Mouse (Mus musculus): ENCODE measurements around the gene Fmo4. TPM values are rescaled to one million over a fixed set of nuclear protein-coding genes. Genes with fewer than 3 reads are reported as not detected.
A peak's percentile ranks its signal among the peaks of the same experiment; 100 is the strongest.

Fmo4 gene
- total RNA-seq (2021), result not detected
- long read RNA-seq, experiment 1, result 0 reads
- long read RNA-seq, experiment 2, result 0 reads

GRCm38 (mm10) chr1:162813836-162814156 is at the start of gene Fmo4:
Gene Fmo4, minus strand, starts transcription at chr1:162813972.
- DNase-seq (ENCODE audit: low spot score in 2 of 2), result peak; percentile 11 to 21

GRCm38 (mm10) chr1:162862328-162862727 is 48.6 kb upstream of the Fmo4 start:
- DNase-seq (ENCODE audit: low spot score in 2 of 2), result no peak

GRCm38 (mm10) chr1:162859996-162860605 is 46.3 kb upstream of the Fmo4 start:
- DNase-seq (ENCODE audit: low spot score in 2 of 2), result no peak

GRCm38 (mm10) chr1:162859545-162859976 is 45.8 kb upstream of the Fmo4 start:
- no peak for DNase-seq (ENCODE audit: low spot score in 2 of 2)

- DNase-seq (ENCODE audit: low spot score in 2 of 2), result peak in 1 of 2 experiments; percentile 2
Observed at GRCm38 (mm10) chr1:162858748-162859130, 45.0 kb upstream of the Fmo4 start.

DNA sequence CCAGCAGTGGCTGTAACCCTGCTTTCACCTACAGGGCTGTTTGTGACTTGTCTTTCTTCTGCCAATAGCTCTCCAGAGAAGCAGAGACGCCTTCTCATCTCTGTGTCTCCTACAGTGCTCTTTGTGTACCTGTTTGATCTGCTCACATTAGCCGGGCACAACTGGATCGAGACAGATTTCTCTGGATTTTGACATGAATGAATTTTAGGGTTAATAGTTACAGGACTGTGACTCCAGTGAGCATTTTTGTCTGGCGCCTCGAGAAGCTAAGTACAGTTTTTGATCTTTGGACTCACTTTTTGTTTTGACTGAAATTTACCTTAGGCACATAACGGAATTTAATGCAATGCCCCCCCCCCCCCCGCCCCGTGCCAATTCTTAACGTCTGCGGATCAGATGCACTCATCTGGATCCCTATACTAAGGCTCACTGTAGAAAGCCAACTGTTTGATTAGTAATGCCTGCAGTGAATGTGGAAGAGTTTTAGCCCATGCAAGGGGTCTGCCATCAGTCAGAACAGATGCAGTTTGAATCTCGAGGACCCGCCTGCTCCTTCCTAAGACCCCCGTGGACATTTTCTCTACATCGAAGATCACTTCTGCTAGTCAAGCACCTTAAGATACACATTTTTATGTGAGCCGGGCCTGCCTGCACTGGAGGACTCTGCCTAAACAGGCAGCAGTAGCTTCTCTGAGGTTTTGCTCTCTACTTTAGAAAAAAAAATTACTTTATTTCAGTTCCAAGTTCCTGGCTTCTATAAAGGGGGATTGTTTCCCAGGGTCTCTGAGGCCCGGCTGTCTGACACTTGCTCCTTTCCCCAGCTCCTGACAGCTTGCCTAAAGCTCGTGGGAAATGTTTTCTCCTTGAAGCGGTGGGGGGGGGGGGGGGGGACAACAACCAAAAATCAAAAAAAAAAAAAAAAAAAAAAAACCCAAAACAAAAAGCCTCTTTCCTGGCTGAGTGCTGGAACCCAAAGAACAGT is 44.3 kb upstream of the Fmo4 start:
- DNase-seq (ENCODE audit: low spot score in 2 of 2), result no peak

GRCm38 (mm10) chr1:162853812-162854482 is 40.2 kb upstream of the Fmo4 start:
- no peak for DNase-seq (ENCODE audit: low spot score in 2 of 2)

GRCm38 (mm10) chr1:162847554-162847953 is 33.8 kb upstream of the Fmo4 start:
- no peak for DNase-seq (ENCODE audit: low spot score in 2 of 2)

DNA sequence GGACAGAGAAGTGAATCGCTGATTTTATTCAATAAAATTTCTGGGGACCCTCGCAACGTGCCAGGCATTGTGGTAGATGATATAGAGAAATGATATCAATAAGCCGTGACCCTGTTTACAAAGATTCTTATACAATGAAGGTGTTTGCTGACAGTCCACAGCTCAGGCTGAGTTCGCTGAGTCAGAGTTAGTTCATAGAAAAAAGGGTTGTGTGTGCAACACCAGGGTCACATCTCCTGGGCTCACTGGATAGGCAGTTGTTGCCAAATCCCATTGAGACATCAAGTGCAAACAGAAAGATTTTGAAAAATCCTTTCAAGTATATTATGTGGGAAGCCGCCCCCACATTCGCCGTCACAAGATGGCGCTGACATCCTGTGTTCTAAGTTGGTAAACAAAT is 26.4 kb upstream of the Fmo4 start:
- no peak for DNase-seq (ENCODE audit: low spot score in 2 of 2)

- no peak for DNase-seq (ENCODE audit: low spot score in 2 of 2)
Observed at GRCm38 (mm10) chr1:162838976-162839375, 25.2 kb upstream of the Fmo4 start.

DNA sequence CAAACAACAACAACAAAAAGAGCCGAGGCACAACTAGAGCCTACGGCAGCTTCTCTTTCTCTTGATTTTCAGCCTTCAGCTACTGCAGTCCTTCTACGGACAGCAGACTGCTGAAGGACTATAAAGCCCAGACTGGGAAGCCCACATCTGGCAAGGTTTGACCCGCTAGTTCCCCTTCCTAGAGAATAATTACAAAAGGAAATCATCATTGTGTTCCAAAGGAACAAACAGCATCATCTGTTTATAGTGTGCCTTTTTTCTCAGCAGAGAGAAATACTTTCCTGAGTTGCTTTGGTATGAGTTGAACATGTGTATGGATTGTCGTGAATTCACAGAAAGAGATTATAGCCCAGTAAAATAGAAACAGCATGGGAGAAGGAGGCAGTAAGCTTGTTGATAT is 20.6 kb upstream of the Fmo4 start:
- no peak for DNase-seq (ENCODE audit: low spot score in 2 of 2)

- DNase-seq (ENCODE audit: low spot score in 2 of 2), result no peak
Observed at GRCm38 (mm10) chr1:162832574-162832953, 18.8 kb upstream of the Fmo4 start.

- no peak for DNase-seq (ENCODE audit: low spot score in 2 of 2)
Observed at GRCm38 (mm10) chr1:162831838-162832573, 18.2 kb upstream of the Fmo4 start.

- DNase-seq (ENCODE audit: low spot score in 2 of 2), result peak in 1 of 2 experiments; percentile 5
Observed at GRCm38 (mm10) chr1:162819280-162819679, 5.5 kb upstream of the Fmo4 start.

DNA sequence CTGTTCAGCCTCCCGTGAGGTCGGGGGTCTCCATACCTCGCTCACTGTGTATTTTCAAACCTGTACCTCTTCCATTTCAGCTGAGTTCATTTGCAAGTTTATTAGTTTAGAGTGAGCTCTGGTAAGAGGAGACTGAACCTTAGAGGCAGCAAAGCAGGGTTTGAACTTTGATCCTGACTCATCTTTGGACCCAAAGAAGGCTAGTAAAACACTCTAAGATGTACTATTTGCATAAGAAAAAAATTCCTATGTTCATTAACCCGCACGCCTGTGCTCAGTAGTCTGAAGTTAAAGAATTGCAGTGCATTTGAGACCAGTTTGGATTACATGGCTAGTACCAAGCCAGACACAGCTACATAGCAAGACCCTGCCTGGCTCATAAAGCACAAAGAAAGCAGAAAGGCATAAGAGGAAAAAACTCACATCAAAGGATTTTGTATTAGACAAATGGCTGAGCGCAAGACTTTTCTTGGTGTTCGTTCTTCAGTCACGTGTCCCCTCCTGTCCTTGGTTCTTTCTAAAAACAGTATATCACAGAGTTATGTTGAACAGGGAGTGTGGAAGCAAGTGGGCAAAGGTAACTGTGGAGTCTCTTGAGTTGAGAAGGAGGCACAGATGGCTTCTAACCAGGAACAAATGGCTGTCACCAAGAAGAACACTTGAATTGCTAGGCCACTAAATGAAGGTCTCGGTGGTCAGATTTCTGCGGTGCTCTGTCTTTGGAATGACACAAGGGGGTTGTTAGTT is 1.8 kb upstream of the Fmo4 start:
- no peak for DNase-seq (ENCODE audit: low spot score in 2 of 2)

DNA sequence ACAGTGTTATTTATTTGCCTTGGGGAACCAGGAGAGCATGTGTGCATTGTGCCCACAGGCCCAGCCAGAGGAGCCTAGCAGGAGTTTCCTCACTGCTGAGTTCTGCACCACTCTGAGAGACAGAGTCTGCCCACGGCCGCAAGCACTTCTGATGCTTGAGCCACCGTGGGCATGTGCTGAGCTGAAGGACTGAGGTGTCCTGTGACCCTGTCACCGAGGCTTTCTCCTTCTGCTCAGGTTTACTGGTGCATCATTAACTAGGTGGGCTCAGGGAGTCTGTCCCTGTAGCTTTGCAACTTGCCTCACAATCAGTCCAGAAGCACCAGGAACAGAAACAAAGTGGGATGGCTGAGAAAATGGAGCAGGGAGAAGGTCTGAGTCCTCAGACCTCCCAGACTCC is 1.2 kb upstream of the Fmo4 start:
- no peak for DNase-seq (ENCODE audit: low spot score in 2 of 2)

DNA sequence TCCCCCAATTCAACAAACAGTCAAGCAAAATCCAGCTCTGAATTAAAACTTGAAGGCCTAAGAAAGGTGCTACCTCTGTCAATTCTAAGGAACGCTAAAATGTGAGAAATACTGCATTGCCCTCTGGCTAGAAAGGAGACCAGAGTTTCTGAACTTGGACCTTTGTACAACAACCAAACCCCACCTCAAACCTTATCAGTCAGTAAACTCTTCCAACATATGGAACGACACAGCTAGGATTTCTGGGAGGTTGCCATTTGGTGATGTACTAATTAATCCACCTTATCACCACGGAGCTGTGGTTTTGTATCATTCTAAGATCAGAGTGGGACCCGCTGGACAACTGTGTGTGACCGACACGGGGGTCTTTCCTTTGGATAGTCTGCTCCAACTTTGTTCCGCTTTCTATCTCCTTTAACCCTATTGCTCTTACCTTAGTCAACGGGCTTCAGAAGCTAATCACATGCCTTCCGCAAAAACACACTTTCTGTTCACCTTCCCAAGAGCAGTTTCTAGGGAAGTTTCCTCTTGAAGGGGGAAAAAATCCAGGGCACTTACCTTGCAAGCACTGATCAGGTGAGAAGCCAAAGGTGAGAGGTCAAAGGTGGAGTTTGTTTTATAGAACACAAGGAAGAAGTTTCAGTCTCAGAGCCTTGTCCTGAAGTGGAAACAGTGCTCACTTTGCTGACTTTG is 483 bp downstream of the Fmo4 start:
- DNase-seq (ENCODE audit: low spot score in 2 of 2), result no peak

DNA sequence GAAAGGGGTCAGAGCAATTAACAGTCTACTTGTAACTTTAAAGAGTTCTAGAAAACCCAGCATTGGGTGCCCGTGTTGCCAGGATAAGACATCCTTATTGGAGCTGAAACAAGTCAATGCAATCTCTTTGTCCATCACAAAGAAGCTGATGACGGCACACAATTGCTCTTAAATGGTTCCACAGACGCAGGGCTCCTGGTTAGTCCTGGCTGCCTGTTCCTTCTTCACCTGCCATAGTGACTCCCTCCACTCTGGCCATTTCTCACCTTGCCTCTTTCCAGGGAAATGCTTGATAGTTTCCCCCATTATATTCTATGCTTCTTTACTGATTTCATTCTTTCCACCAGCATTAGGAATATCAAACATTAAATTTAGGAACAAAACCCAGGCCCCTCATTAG is 5.2 kb downstream of the Fmo4 start:
- DNase-seq (ENCODE audit: low spot score in 2 of 2), result no peak

GRCm38 (mm10) chr1:162807441-162807840 is 6.3 kb downstream of the Fmo4 start:
- DNase-seq (ENCODE audit: low spot score in 2 of 2), result no peak

DNA sequence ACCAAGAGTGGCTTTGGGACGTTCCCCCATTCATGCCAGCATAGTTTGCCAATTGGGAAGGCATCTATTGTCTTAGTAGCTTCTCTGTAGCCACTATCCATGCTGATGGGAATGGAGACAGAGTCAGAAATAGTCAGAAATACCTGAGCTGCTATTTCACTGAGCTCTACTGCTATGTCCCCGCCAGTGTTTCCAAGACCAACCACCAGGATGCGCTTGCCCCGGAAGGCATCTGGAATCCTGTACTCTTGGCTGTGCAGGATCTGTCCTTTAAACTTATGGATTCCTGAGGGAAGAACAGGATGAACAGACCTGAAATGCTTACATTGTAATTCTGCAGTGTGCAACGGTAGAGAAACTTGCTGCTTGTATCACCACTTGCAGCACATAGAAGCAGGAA is 8.8 kb downstream of the Fmo4 start:
- no peak for DNase-seq (ENCODE audit: low spot score in 2 of 2)

Data from left cerebral cortex, adult 18-20 months (tissue).